Mouse (Mus musculus) kidney, postnatal 14 days (tissue): ENCODE data around the gene Fam83g.

Experiments
- DNase-seq: peaks from one replicate; pipeline ENCODE4 v3.0.0; 2022; ENCODE audit warnings: mixed read lengths

The Fam83g gene

GRCm38 (mm10) chr11:61652686-61653447 is 31.0 kb upstream of the Fam83g start, which contains the start of gene Grap:
Grap (plus strand) TSS chr11:61653265.
- DNase-seq, result peak; percentile 58

GRCm38 (mm10) chr11:61653568-61653967 is 30.3 kb upstream of the Fam83g start:
- no peak for DNase-seq

GRCm38 (mm10) chr11:61654786-61655311 is 29.0 kb upstream of the Fam83g start:
- no peak for DNase-seq

GRCm38 (mm10) chr11:61655649-61656048 is 28.2 kb upstream of the Fam83g start:
- DNase-seq, result no peak

GRCm38 (mm10) chr11:61656148-61656850 is 27.6 kb upstream of the Fam83g start:
- DNase-seq, result no peak

GRCm38 (mm10) chr11:61657432-61657831 is 26.5 kb upstream of the Fam83g start:
- DNase-seq, result no peak

- no peak for DNase-seq
These were observed 25.4 kb upstream of the Fam83g start for GRCm38 (mm10) chr11:61658360-61658922.

- peak; percentile 43 for DNase-seq
These were observed 24.7 kb upstream of the Fam83g start for GRCm38 (mm10) chr11:61659011-61659858.

GRCm38 (mm10) chr11:61660001-61660400 is 23.9 kb upstream of the Fam83g start:
- no peak for DNase-seq

- no peak for DNase-seq
These were observed 23.0 kb upstream of the Fam83g start for GRCm38 (mm10) chr11:61660806-61661392.

- no peak for DNase-seq
These were observed 21.7 kb upstream of the Fam83g start for GRCm38 (mm10) chr11:61662189-61662588.

- DNase-seq, result no peak
These were observed 18.5 kb upstream of the Fam83g start for GRCm38 (mm10) chr11:61665401-61665800.

- peak; percentile 61 for DNase-seq
These were observed 17.7 kb upstream of the Fam83g start for GRCm38 (mm10) chr11:61665991-61666799.

GRCm38 (mm10) chr11:61667248-61667647 is 16.6 kb upstream of the Fam83g start:
- no peak for DNase-seq

GRCm38 (mm10) chr11:61667782-61668181 is 16.1 kb upstream of the Fam83g start:
- DNase-seq, result no peak

GRCm38 (mm10) chr11:61669492-61670490 is 14.1 kb upstream of the Fam83g start:
- no peak for DNase-seq

GRCm38 (mm10) chr11:61671781-61672383 is 12.0 kb upstream of the Fam83g start:
- DNase-seq, result no peak

GRCm38 (mm10) chr11:61673686-61674085 is 10.2 kb upstream of the Fam83g start:
- peak; percentile 60 for DNase-seq

- DNase-seq, result no peak
These were observed 9.6 kb upstream of the Fam83g start for GRCm38 (mm10) chr11:61674151-61674838.
